Mouse (Mus musculus) midbrain, embryonic 16.5 days (tissue): Measurements from ENCODE around the gene Scel. TPM values are rescaled to one million over a fixed set of nuclear protein-coding genes. Genes with fewer than 3 reads are reported as not detected.
A peak's percentile ranks its signal among the peaks of the same experiment; 100 is the strongest.
"Not testable (repeated sequence)": the region's sequence is repeated elsewhere in the genome, so short reads cannot be mapped to it uniquely, and the experiment has no call there.

ENCODE experiments used
- ATAC-seq: fragments of 200-750 bp; cut with Nextera tagmentation; 2 replicates; pipeline ENCODE4 v1.8.0; 2017; ENCODE audit warnings: moderate TSS enrichment
- H3K27ac ChIP-seq: fragments of 300-500 bp; sonication (generic); 2 replicates; pipeline ENCODE4 v1.5.1; 2014; ENCODE audit warnings: mild to moderate bottlenecking, low read length, mixed read lengths
- H3K27me3 ChIP-seq: fragments of 300-500 bp; sonication (generic); 2 replicates; pipeline ENCODE4 v1.6.1; 2014; ENCODE audit warnings: low read depth, low read length, mixed read lengths; ENCODE audit not compliant: control insufficient read depth, insufficient read depth
- H3K36me3 ChIP-seq: fragments of 300-500 bp; sonication (generic); 2 replicates; pipeline ENCODE4 v1.6.1; 2014; ENCODE audit warnings: mild to moderate bottlenecking, low read length, moderate library complexity, mixed read lengths; ENCODE audit not compliant: control insufficient read depth, insufficient read depth
- H3K4me1 ChIP-seq: fragments of 300-500 bp; sonication (generic); 2 replicates; pipeline ENCODE4 v1.6.1; 2014; ENCODE audit warnings: mild to moderate bottlenecking, low read length, mixed read lengths; ENCODE audit not compliant: control insufficient read depth, insufficient read depth
- H3K4me2 ChIP-seq: fragments of 300-500 bp; sonication (generic); 2 replicates; pipeline ENCODE4 v1.6.1; 2014; ENCODE audit warnings: mild to moderate bottlenecking, low read length, mixed read lengths
- H3K4me3 ChIP-seq: fragments of 300-500 bp; sonication (generic); 2 replicates; pipeline ENCODE4 v1.5.1; 2014; ENCODE audit warnings: low read depth, mild to moderate bottlenecking, low read length, moderate library complexity, mixed read lengths
- H3K9ac ChIP-seq: fragments of 300-500 bp; sonication (generic); 2 replicates; pipeline ENCODE4 v1.6.1; 2014; ENCODE audit warnings: low read depth, low read length, mixed read lengths
- H3K9me3 ChIP-seq: fragments of 300-500 bp; sonication (generic); replicated peaks from 2 replicates; pipeline ENCODE4 v1.6.1; 2014; ENCODE audit warnings: mild to moderate bottlenecking, low read length, mixed read lengths; ENCODE audit not compliant: control insufficient read depth, poor library complexity, severe bottlenecking
- WGBS: fragments of 180-500 bp; shearing (Covaris S2); extraction: QIAGEN DNeasy Blood & Tissue Kit; methylation state at CpG from one replicate; pipeline ENCODE4 v1.1.7; 2014; 5-methylcytosine and 5-hydroxymethylcytosine counted together
- polyA plus RNA-seq: library from polyadenylated mRNA; unstranded; fragments of >200 nt; fragmentation: Nextera tagmentation; extraction: Ambion mirVana; gene quantifications from 2 replicates; pipeline ENCODE4 v1.2.1, GENCODE M21; 2015

Scel gene
- 0.16 and 0.34 TPM in 2 replicates for polyA plus RNA-seq

GRCm38 (mm10) chr14:103512802-103513472, at the start of gene Scel:
Gene Scel (plus strand): TSS chr14:103513342.
- no peak for ATAC-seq
- no peaks in the 10 kb centered on the region for H3K27me3 ChIP-seq
- H3K9ac ChIP-seq = no peak within 1 kb of the TSS

DNA sequence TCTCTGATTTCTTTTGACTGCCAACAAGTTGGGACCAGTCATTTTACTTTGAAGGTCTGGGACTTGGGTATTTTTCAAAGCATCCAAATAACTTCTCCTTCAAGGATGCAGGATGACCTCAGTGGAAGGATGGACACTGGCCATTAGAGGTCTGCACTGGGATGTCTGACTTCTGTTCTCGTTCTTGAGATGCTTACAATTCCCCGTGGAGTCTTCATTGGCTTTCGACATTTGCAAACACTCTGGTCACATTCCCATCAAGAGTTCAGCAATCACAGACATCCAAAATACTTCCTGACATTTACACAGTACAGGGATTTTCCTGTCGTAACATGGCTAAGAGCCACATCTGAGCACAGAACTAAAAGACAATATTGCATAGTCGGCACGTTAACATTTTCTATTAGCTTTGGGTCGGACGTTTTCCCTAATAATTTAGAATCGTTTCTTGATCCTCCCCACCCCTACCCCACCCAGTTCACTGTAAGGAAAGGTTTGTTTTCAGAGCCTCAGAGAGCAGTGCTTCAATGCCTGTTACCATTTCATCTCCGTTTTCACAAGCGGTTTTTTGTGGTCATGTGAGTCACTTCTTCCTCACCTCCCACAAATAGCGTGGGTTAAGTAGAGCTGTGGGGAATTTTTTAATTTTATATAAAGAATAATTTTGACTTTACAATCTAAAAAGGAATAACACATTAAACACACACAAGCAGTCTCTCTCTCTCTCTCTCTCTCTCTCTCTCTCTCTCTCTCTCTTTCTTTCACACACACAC, 44.3 kb upstream of the Scel start:
- Histone ChIP-seq H3K9me3 (no peaks in the 10 kb centered on the region), H3K9ac (no peak overlapping the region), H3K4me3 (no peak overlapping the region), H3K27ac (no peak overlapping the region), H3K4me1 (peaks cover 2% of the 10 kb centered on the region), H3K27me3 (no peaks in the 10 kb centered on the region), H3K4me2 (no peak overlapping the region), H3K36me3 (no peaks in the 10 kb centered on the region)
- no peak for ATAC-seq
- 88% methylated on average over 12 of the region's 12 CpGs for WGBS

More at GRCm38 (mm10) chr14:103512802-103513472, at the start of gene Scel:
- no peak within 1 kb of the TSS for H3K4me3 ChIP-seq
- no peaks in the 10 kb centered on the region for H3K9me3 ChIP-seq
- H3K4me2 ChIP-seq = peak within 1 kb of the TSS; percentile 43
- H3K4me1 ChIP-seq = peaks cover 13% of the 10 kb centered on the region
- no peak within 1 kb of the TSS for H3K27ac ChIP-seq
- WGBS = 17% methylated on average over 14 of the region's 14 CpGs
- no peaks in the 10 kb centered on the region for H3K36me3 ChIP-seq

- H3K4me2 ChIP-seq = peak overlapping the region; percentile 44
- 0 out of 2 replicates have a peak overlapping the region, but pooled peaks have one; percentile 20 for H3K9ac ChIP-seq
- no peaks in the 10 kb centered on the region for H3K9me3 ChIP-seq
- H3K36me3 ChIP-seq = no peaks in the 10 kb centered on the region
- peaks cover 2% of the 10 kb centered on the region for H3K4me1 ChIP-seq
- H3K27me3 ChIP-seq = no peaks in the 10 kb centered on the region
- H3K27ac ChIP-seq = no peak overlapping the region
- H3K4me3 ChIP-seq = no peak overlapping the region
- ATAC-seq = peak; percentile 87
- WGBS = 56% methylated on average over 12 of the region's 12 CpGs
Measured at GRCm38 (mm10) chr14:103469464-103470015, 43.6 kb upstream of the Scel start.

DNA sequence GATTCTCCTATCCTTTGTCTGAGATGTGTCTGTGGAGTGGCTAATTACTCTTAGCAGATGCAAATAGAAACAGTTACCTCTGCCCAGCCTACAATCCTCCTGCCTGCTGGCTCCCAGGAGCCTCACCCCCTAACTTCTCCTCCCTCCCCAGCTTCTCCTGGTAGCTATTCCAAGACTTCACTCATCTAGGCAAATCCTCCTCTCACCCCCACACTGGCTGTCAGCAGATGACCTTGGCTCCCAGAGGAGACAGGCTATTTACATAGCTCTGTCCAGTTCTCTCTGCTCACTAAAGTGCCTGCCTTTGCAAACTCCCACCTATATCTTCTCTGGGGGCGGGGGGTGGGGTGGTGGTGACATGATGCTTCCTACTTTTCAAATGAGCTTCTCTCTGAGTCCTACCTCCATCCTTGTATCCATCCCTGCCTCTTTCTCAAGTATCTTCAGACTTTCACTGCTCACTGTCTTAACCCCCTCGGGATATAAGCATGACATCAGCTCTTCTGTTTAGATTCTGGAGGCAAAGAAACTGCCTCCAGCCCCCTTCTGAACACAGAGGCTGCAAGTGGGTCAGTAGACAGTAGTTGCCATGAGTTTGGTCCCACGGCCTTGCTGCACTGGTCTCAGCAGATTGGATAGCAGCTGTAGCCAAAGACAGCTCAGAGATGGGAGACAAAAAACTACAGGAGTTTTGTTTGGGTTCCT, 41.9 kb upstream of the Scel start:
- Histone ChIP-seq H3K27me3 (no peaks in the 10 kb centered on the region), H3K27ac (no peak overlapping the region), H3K4me1 (peaks cover 2% of the 10 kb centered on the region), H3K4me2 (no peak overlapping the region), H3K9ac (no peak overlapping the region), H3K9me3 (no peaks in the 10 kb centered on the region), H3K36me3 (no peaks in the 10 kb centered on the region), H3K4me3 (no peak overlapping the region)
- no peak for ATAC-seq
- 50% methylated on average over 3 of the region's 3 CpGs for WGBS

DNA sequence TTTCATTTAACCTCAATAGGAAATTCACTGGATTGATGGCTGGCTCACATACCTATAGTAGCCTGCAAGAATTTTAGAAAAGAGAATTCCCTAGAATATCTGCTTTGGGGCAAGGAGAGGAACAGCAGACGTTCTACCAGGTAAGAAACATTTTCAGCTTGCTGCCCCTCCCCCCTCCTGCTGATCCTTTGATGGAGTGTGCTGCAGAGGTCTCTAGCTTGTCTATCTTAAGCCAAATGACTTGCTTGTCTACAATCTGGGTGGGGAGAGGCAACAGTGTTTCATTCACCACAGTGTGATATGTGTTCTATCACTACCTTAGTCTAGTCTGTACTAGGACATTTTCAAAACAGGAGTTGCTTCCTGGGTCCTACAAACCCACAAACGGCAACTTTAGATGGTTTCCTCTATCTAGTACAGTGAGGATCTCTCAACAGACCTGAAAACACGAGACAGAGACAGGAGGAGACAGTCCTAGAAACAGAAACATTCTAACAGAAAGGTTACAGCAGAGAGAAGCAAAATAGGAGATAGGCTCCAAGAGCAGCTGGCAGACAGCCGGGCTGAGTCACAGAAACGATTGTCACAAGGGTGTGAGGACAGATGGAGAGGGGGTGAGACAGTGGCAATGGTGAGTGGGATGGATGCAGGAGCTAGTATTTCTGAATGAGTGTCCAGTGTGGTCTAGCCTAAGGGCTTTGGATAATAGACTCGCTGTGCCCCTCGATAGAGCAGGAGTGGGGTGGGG, 41.2 kb upstream of the Scel start:
- Histone ChIP-seq H3K36me3 (no peaks in the 10 kb centered on the region), H3K27me3 (no peaks in the 10 kb centered on the region), H3K4me3 (no peak overlapping the region), H3K4me2 (no peak overlapping the region), H3K27ac (no peak overlapping the region), H3K4me1 (peaks cover 2% of the 10 kb centered on the region), H3K9me3 (no peaks in the 10 kb centered on the region), H3K9ac (no peak overlapping the region)
- no peak for ATAC-seq
- WGBS = 49% methylated on average over 7 of the region's 7 CpGs

- no peak for ATAC-seq
- Histone ChIP-seq H3K9ac (no peak overlapping the region), H3K4me1 (peaks cover 2% of the 10 kb centered on the region), H3K36me3 (no peaks in the 10 kb centered on the region), H3K4me2 (no peak overlapping the region), H3K4me3 (no peak overlapping the region), H3K9me3 (no peaks in the 10 kb centered on the region), H3K27me3 (no peaks in the 10 kb centered on the region), H3K27ac (no peak overlapping the region)
- 77% methylated on average over 2 of the region's 2 CpGs for WGBS
Measured at GRCm38 (mm10) chr14:103472554-103472905, 40.6 kb upstream of the Scel start.

DNA sequence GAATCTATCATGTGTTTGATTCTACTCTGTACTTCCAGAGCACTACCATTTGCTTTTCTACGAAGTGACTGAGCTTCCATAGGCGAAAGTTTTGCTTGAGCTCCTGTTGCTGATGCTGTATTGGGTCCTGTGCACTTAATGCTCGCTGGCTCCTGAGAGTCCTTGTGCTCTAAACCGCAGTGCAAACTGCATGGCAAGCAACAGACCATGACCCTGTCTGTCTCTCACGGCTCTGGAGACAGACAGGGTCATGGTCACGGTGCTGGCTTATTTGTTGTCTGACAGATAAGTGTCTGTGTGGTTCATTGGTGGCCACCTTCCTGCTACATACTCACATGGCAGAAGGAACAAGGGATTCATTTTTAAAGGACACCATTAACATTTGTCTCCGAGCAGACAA, 37.8 kb upstream of the Scel start:
- ATAC-seq = no peak
- H3K4me2 ChIP-seq = no peak overlapping the region
- H3K36me3 ChIP-seq = no peaks in the 10 kb centered on the region
- peaks cover 2% of the 10 kb centered on the region for H3K4me1 ChIP-seq
- H3K9ac ChIP-seq = no peak overlapping the region
- 66% methylated on average over 7 of the region's 7 CpGs for WGBS
- no peak overlapping the region for H3K4me3 ChIP-seq
- H3K9me3 ChIP-seq = no peaks in the 10 kb centered on the region
- no peaks in the 10 kb centered on the region for H3K27me3 ChIP-seq
- H3K27ac ChIP-seq = no peak overlapping the region

- not testable (repeated sequence) for ATAC-seq, H3K9ac ChIP-seq, H3K4me3 ChIP-seq, H3K4me2 ChIP-seq, H3K9me3 ChIP-seq, H3K27ac ChIP-seq, H3K36me3 ChIP-seq, H3K27me3 ChIP-seq, H3K4me1 ChIP-seq
- WGBS = 94% methylated on average over 3 of the region's 3 CpGs
Measured at GRCm38 (mm10) chr14:103476232-103476631, 36.9 kb upstream of the Scel start.
